Mouse (Mus musculus): ENCODE measurements around the gene Fam171a1. TPM values are rescaled to one million over a fixed set of nuclear protein-coding genes. Genes with fewer than 3 reads are reported as not detected.

Gene Fam171a1
- total and polyA plus RNA-seq, 3 experiments = 0.11 TPM; not detected in 2

DNA sequence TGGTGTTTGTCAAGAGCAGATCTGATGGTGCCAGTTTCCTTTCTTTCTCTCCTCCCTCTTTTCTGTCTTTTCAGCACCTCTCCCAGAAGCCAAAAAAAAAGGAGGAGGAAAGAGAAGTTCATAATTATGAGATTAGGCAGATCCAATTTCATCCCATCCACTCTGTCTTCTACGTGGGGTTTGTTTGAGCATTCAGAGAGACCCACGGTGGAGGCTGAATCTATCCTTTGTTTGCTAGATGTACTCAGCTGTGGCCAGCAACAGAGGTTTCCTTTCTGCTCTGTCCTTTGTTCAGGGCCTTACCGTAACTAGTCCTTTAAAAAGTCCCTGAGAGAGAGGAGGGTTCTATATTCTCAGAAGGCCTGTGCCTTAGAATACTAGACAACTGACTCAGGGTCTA, 25.6 kb downstream of the Fam171a1 start:
- Histone ChIP-seq H3K4me3 (ENCODE audit: low read depth, low read length) (no peak overlapping the region), H3K4me1 (ENCODE audit: insufficient read depth, low read depth, low read length) (no peaks in the 10 kb centered on the region), H3K27me3 (ENCODE audit: insufficient read depth, low read length) (no peaks in the 10 kb centered on the region), H3K36me3 (replicated peaks) (no peaks in the 10 kb centered on the region), H3K9me3 (replicated peaks) (no peaks in the 10 kb centered on the region)
- ATAC-seq (ENCODE audit: extremely low read depth, insufficient number of reproducible peaks, low FRiP score, poor library complexity, severe bottlenecking) (no peak), DNase-seq (ENCODE audit: low spot score) (no peak)
- no peak for TF ChIP-seq GATA2 (IDR thresholded peaks at IDR 0.05; ENCODE audit: borderline replicate concordance, low read depth, low read length)
- TF ChIP-seq CTCF (IDR thresholded peaks at IDR 0.05; ENCODE audit: low read depth, low read length) = no peak
- TF ChIP-seq GATA1 (IDR thresholded peaks at IDR 0.05; ENCODE audit: borderline replicate concordance, low read length) = no peak
- TF ChIP-seq TAL1 (conservative IDR thresholded peaks at IDR 0.05; ENCODE audit: low read depth, low read length) = no peak

DNA sequence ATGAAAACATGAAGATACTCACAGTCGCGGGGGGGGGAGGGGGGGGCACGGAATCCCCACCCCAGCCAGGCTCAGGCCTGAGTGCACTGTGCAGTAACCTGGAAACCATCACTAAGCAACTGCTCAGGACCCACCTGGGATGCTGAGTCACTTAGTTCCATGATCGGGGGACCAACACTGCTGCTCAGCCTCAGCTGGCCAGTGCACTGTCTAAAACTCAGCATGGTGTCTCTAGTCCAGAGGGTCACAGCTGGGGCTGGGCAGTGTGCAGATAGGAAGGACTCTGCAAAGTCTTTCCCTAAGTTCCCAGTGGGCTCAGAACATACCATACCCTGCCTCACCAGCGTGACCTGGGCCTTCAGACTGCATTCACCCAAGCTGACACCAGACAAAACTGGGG, 26.6 kb downstream of the Fam171a1 start:
- Histone ChIP-seq H3K27me3 (ENCODE audit: insufficient read depth, low read length) (no peaks in the 10 kb centered on the region), H3K9me3 (replicated peaks) (no peaks in the 10 kb centered on the region), H3K4me1 (ENCODE audit: insufficient read depth, low read depth, low read length) (no peaks in the 10 kb centered on the region), H3K4me3 (ENCODE audit: low read depth, low read length) (no peak overlapping the region), H3K36me3 (replicated peaks) (no peaks in the 10 kb centered on the region)
- DNase-seq (ENCODE audit: low spot score) (no peak), ATAC-seq (ENCODE audit: extremely low read depth, insufficient number of reproducible peaks, low FRiP score, poor library complexity, severe bottlenecking) (no peak)
- TF ChIP-seq GATA1 (IDR thresholded peaks at IDR 0.05; ENCODE audit: borderline replicate concordance, low read length) (no peak), GATA2 (IDR thresholded peaks at IDR 0.05; ENCODE audit: borderline replicate concordance, low read depth, low read length) (no peak), POLR2AphosphoS5 (IDR thresholded peaks at IDR 0.05; ENCODE audit: insufficient replicate concordance, low read depth, low read length) (no peak), CTCF (IDR thresholded peaks at IDR 0.05; ENCODE audit: low read depth, low read length) (no peak), TAL1 (conservative IDR thresholded peaks at IDR 0.05; ENCODE audit: low read depth, low read length) (no peak)

DNA sequence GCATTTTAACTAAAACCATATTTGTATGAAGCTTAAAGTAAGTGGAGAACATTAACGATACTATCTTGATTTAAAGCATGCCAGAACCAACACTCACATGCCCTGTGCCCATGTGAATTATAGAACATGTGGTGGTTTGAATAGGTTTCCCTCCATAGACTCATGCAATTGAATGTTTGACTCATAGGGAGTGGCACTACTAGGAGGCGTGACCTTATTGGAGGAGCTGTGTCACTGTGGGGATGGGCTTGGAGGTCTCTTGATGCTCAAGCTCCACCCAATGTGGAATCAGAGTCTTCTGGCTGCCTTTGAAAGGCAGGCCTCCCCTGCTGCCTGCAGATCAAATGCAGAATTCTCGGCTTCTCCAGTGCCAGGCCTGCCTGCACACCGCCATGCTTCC, 27.8 kb downstream of the Fam171a1 start:
- Histone ChIP-seq H3K4me3 (ENCODE audit: low read depth, low read length) (no peak overlapping the region), H3K36me3 (replicated peaks) (no peaks in the 10 kb centered on the region), H3K4me1 (ENCODE audit: insufficient read depth, low read depth, low read length) (no peaks in the 10 kb centered on the region), H3K9me3 (replicated peaks) (no peaks in the 10 kb centered on the region), H3K27me3 (ENCODE audit: insufficient read depth, low read length) (no peaks in the 10 kb centered on the region)
- DNase-seq (ENCODE audit: low spot score) (no peak), ATAC-seq (ENCODE audit: extremely low read depth, insufficient number of reproducible peaks, low FRiP score, poor library complexity, severe bottlenecking) (no peak)
- no peak for TF ChIP-seq GATA2 (IDR thresholded peaks at IDR 0.05; ENCODE audit: borderline replicate concordance, low read depth, low read length)
- TF ChIP-seq CTCF (IDR thresholded peaks at IDR 0.05; ENCODE audit: low read depth, low read length) = no peak
- TF ChIP-seq POLR2AphosphoS5 (IDR thresholded peaks at IDR 0.05; ENCODE audit: insufficient replicate concordance, low read depth, low read length) = no peak
- no peak for TF ChIP-seq TAL1 (conservative IDR thresholded peaks at IDR 0.05; ENCODE audit: low read depth, low read length)
- TF ChIP-seq GATA1 (IDR thresholded peaks at IDR 0.05; ENCODE audit: borderline replicate concordance, low read length) = no peak

DNA sequence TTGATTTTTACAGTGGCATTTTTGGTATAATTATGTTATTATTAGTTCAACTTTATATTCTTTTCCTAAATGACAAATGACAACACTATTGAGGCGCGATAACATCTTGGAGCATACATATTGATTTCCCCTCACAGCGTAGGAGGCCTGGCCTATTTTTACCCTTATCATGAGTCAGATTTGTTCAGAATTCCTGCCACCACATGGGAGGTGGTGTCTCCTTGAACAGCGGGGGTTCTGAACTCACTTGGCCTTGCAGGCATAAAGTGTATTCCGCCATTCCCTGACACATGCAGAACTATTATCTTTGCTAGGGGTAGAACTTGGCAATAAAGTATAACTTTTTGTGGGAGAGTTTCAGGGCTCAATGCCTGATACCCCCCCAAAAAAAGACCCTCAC, 30.3 kb downstream of the Fam171a1 start:
- H3K4me3 ChIP-seq (ENCODE audit: low read depth, low read length) = no peak overlapping the region
- no peak for TF ChIP-seq GATA2 (IDR thresholded peaks at IDR 0.05; ENCODE audit: borderline replicate concordance, low read depth, low read length)
- no peak for TF ChIP-seq TAL1 (conservative IDR thresholded peaks at IDR 0.05; ENCODE audit: low read depth, low read length)
- TF ChIP-seq CTCF (IDR thresholded peaks at IDR 0.05; ENCODE audit: low read depth, low read length) = no peak
- no peak for TF ChIP-seq GATA1 (IDR thresholded peaks at IDR 0.05; ENCODE audit: borderline replicate concordance, low read length)
- no peak for TF ChIP-seq POLR2AphosphoS5 (IDR thresholded peaks at IDR 0.05; ENCODE audit: insufficient replicate concordance, low read depth, low read length)
- no peak for DNase-seq (ENCODE audit: low spot score)
- H3K27me3 ChIP-seq (ENCODE audit: insufficient read depth, low read length) = no peaks in the 10 kb centered on the region
- no peaks in the 10 kb centered on the region for H3K9me3 ChIP-seq (replicated peaks)
- H3K36me3 ChIP-seq (replicated peaks) = no peaks in the 10 kb centered on the region
- ATAC-seq (ENCODE audit: extremely low read depth, insufficient number of reproducible peaks, low FRiP score, poor library complexity, severe bottlenecking) = no peak
- no peaks in the 10 kb centered on the region for H3K4me1 ChIP-seq (ENCODE audit: insufficient read depth, low read depth, low read length)

DNA sequence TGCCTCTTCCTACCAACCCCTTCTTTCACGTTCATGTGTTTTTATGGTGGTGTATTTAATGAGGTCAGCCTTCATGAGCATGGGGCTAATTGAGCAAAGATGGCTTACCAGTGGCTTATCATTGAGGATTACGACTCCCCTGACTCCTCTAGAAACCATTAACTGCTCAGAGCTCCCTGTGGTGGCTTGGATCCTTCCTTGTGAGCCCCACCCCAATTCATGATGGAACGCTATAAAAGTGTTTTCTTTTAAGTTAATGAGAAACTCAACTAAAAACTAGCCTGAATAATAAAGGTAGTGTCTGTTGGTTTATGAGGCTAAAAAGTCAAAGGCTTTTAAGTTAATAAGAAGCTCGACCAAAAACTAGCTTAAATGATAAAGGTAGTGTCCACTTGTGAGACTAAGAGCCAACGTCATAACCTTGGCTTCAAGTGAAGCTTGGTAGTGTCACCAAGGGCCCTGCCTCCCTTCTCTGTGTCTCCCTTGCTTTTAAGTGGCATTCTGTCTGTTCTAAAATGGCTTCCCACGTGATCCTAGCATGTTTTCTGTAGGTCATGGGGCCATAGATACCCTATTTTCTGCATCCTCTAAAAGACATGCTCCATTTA, 33.6 kb downstream of the Fam171a1 start:
- no peaks in the 10 kb centered on the region for H3K9me3 ChIP-seq (replicated peaks)
- TF ChIP-seq POLR2AphosphoS5 (IDR thresholded peaks at IDR 0.05; ENCODE audit: insufficient replicate concordance, low read depth, low read length) (no peak), GATA1 (IDR thresholded peaks at IDR 0.05; ENCODE audit: borderline replicate concordance, low read length) (no peak), GATA2 (IDR thresholded peaks at IDR 0.05; ENCODE audit: borderline replicate concordance, low read depth, low read length) (no peak)
- H3K27me3 ChIP-seq (ENCODE audit: insufficient read depth, low read length) = no peaks in the 10 kb centered on the region
- ATAC-seq (ENCODE audit: extremely low read depth, insufficient number of reproducible peaks, low FRiP score, poor library complexity, severe bottlenecking) (no peak), DNase-seq (ENCODE audit: low spot score) (no peak)
- no peak overlapping the region for H3K4me3 ChIP-seq (ENCODE audit: low read depth, low read length)
- H3K4me1 ChIP-seq (ENCODE audit: insufficient read depth, low read depth, low read length) = no peaks in the 10 kb centered on the region
- no peaks in the 10 kb centered on the region for H3K36me3 ChIP-seq (replicated peaks)

DNA sequence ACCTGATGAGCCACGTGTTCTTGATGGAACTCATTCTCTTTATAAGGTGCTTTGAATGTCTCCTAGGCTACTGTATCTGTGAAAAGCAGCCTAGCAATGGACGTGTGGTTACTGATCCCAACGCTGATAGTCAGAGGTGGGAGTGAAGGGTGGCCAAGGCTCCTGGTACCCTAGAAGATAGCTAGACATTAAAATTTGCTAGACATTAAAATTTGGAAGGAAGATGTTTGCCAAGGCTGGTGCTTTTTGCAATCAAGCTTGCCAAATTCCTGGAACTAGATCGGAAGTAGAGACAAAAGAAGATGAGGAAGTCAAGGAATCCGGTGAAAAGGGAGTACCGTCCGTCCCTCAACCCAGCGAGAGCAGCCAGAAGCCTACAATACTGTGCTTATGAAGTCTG, 34.7 kb downstream of the Fam171a1 start:
- TF ChIP-seq CTCF (IDR thresholded peaks at IDR 0.05; ENCODE audit: low read depth, low read length) = no peak
- TF ChIP-seq GATA2 (IDR thresholded peaks at IDR 0.05; ENCODE audit: borderline replicate concordance, low read depth, low read length) = no peak
- no peak for TF ChIP-seq GATA1 (IDR thresholded peaks at IDR 0.05; ENCODE audit: borderline replicate concordance, low read length)
- no peak for TF ChIP-seq POLR2AphosphoS5 (IDR thresholded peaks at IDR 0.05; ENCODE audit: insufficient replicate concordance, low read depth, low read length)
- no peak for TF ChIP-seq TAL1 (conservative IDR thresholded peaks at IDR 0.05; ENCODE audit: low read depth, low read length)
- no peak for ATAC-seq (ENCODE audit: extremely low read depth, insufficient number of reproducible peaks, low FRiP score, poor library complexity, severe bottlenecking)
- DNase-seq (ENCODE audit: low spot score) = no peak
- Histone ChIP-seq H3K4me1 (ENCODE audit: insufficient read depth, low read depth, low read length) (no peaks in the 10 kb centered on the region), H3K4me3 (ENCODE audit: low read depth, low read length) (no peak overlapping the region), H3K36me3 (replicated peaks) (no peaks in the 10 kb centered on the region), H3K27me3 (ENCODE audit: insufficient read depth, low read length) (no peaks in the 10 kb centered on the region), H3K9me3 (replicated peaks) (no peaks in the 10 kb centered on the region)

Data from G1E (cell line).